Mouse (Mus musculus): Measurements from ENCODE around the gene Rbm20. TPM values are rescaled to one million over a fixed set of nuclear protein-coding genes. Genes with fewer than 3 reads are reported as not detected.

Rbm20 gene
- polyA plus RNA-seq, 1 experiment from 2014 or later = 5.8 TPM

DNA sequence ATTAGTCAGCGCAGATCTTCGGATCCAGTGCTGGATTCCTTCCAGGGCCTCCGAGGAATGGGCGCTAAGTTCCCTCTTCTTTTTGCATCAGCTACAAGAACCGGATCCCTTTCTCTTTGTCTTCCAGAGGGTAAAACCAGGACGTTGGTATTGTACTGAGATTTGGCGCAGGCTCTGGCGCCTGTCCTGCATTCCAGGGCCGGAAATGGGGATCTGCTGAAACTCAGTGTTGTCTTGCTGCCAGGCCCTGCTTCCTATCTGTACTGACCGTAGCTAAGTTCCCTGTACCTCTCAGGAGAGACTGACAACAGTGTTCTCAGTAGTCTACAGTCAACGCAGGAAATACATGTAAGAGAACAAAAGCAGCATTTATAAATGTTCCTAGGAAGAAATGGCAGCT, 31.3 kb downstream of the Rbm20 start:
- Histone ChIP-seq H3K27me3 (no peaks in the 10 kb centered on the region), H3K4me2 (no peak overlapping the region), H3K4me1 (peaks cover 8% of the 10 kb centered on the region; the same call in 1 of the 2 replicates), H3K9me3 (replicated peaks) (no peaks in the 10 kb centered on the region; the same call in 1 of the 2 replicates), H3K4me3 (no peak overlapping the region), H3K27ac (no peak overlapping the region), H3K9ac (no peak overlapping the region), H3K36me3 (ENCODE audit: poor library complexity, severe bottlenecking) (no peaks in the 10 kb centered on the region)
- WGBS = 70% methylated on average over 11 of the region's 11 CpGs
- no peak for ATAC-seq

GRCm38 (mm10) chr19:53710861-53711260, 33.8 kb downstream of the Rbm20 start:
- H3K9me3 ChIP-seq (replicated peaks) = peaks cover 7% of the 10 kb centered on the region; the same call in 1 of the 2 replicates
- no peaks in the 10 kb centered on the region for H3K27me3 ChIP-seq
- no peaks in the 10 kb centered on the region for H3K36me3 ChIP-seq (ENCODE audit: poor library complexity, severe bottlenecking)
- no peak overlapping the region for H3K4me3 ChIP-seq
- no peak overlapping the region for H3K4me2 ChIP-seq
- H3K4me1 ChIP-seq = no peaks in the 10 kb centered on the region
- ATAC-seq = no peak
- no peak overlapping the region for H3K9ac ChIP-seq
- H3K27ac ChIP-seq = no peak overlapping the region
- 68% methylated on average over 4 of the region's 4 CpGs for WGBS

DNA sequence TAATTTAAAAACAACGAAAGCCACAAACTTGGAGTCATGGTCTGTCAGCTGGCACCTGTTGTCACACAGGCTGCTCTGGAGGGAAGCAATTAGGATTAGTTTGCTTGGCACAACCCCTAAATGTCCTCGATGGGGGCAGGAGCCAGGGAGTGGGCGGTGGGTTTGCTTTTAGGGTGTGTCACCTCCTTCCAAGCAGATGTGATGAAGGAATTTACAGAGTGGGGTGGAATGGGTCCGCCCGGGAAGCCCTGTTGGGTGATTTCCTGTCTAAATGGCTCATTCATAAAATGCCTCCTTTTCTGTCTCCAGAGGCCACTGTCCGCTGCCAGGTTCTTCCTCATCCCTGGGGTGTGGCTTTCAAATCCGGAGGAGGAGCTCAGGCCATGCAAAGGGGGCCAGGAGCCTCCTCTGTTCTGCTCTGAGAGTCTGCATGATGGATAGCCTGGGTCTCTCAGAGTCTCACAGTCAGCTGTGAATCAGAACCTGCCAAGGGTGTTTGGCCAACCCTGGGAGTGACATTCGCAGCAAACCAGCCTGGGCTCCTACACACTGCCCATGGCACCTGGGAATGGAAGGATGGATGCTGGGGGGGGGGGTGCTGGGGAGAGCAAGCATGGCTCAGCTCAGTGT, 34.3 kb downstream of the Rbm20 start:
- no peak overlapping the region for H3K27ac ChIP-seq
- peaks cover 7% of the 10 kb centered on the region; the same call in 1 of the 2 replicates for H3K9me3 ChIP-seq (replicated peaks)
- H3K4me1 ChIP-seq = no peaks in the 10 kb centered on the region
- H3K4me2 ChIP-seq = no peak overlapping the region
- H3K4me3 ChIP-seq = no peak overlapping the region
- WGBS = 60% methylated on average over 8 of the region's 8 CpGs
- H3K36me3 ChIP-seq (ENCODE audit: poor library complexity, severe bottlenecking) = no peaks in the 10 kb centered on the region
- H3K27me3 ChIP-seq = no peaks in the 10 kb centered on the region
- no peak overlapping the region for H3K9ac ChIP-seq
- no peak for ATAC-seq

DNA sequence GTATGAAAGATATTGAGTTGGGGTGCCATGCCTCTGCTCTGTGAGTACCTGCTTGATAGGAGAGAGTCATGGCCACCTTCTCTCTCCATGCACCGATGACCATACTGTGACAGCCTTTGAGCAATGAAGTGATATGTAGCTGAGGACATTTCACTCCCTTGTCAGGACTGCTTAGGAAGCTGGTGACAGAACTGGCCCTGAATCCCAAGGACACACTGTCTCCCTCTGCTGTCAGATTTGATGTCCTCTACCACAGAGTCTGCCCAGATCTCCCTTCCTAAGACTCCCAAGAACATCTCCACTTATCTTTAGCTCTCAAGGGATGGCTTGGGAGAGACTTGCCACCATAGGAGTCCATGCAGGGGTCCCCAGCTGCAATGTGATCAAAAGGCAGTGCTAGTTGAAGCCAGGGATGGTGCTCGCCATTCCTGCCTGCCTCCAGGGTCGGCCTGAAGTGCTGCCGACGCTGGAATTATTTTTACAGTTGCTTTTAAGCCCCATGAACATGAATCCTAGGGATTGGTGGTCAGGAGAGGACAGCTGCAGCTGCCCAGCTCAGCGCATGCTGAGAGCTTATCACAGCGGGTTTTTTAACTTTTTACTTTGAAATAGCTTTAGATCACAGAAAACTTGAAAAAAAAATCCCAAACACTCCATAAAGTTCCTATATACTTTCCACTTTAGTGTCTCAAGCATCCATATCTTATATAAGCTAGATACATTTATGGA, 35.4 kb downstream of the Rbm20 start:
- 70% methylated on average over 7 of the region's 7 CpGs for WGBS
- Histone ChIP-seq H3K9me3 (replicated peaks) (peaks cover 7% of the 10 kb centered on the region; the same call in 1 of the 2 replicates), H3K9ac (no peak overlapping the region), H3K27ac (no peak overlapping the region), H3K4me1 (no peaks in the 10 kb centered on the region), H3K4me3 (no peak overlapping the region), H3K27me3 (no peaks in the 10 kb centered on the region), H3K36me3 (ENCODE audit: poor library complexity, severe bottlenecking) (no peaks in the 10 kb centered on the region), H3K4me2 (no peak overlapping the region)
- no peak for ATAC-seq

- H3K4me3 ChIP-seq = no peak overlapping the region
- ATAC-seq = no peak
- no peak overlapping the region for H3K27ac ChIP-seq
- H3K4me1 ChIP-seq = no peaks in the 10 kb centered on the region
- 86% methylated on average over 6 of the region's 6 CpGs for WGBS
- 0 out of 2 replicates have a peak, but pooled peaks cover 7% of the 10 kb centered on the region for H3K9me3 ChIP-seq (replicated peaks)
- no peak overlapping the region for H3K9ac ChIP-seq
- H3K27me3 ChIP-seq = no peaks in the 10 kb centered on the region
- no peak overlapping the region for H3K4me2 ChIP-seq
- no peaks in the 10 kb centered on the region for H3K36me3 ChIP-seq (ENCODE audit: poor library complexity, severe bottlenecking)
Measured at GRCm38 (mm10) chr19:53713364-53713763, 36.3 kb downstream of the Rbm20 start.

- H3K27me3 ChIP-seq = no peaks in the 10 kb centered on the region
- no peaks in the 10 kb centered on the region for H3K4me1 ChIP-seq
- H3K9me3 ChIP-seq (replicated peaks) = 0 out of 2 replicates have a peak, but pooled peaks cover 9% of the 10 kb centered on the region
- no peak overlapping the region for H3K9ac ChIP-seq
- H3K4me3 ChIP-seq = no peak overlapping the region
- 91% methylated on average over 7 of the region's 7 CpGs for WGBS
- no peaks in the 10 kb centered on the region for H3K36me3 ChIP-seq (ENCODE audit: poor library complexity, severe bottlenecking)
- no peak overlapping the region for H3K27ac ChIP-seq
- no peak overlapping the region for H3K4me2 ChIP-seq
- ATAC-seq = no peak
Measured at GRCm38 (mm10) chr19:53716469-53716868, 39.4 kb downstream of the Rbm20 start.

GRCm38 (mm10) chr19:53717364-53717763, 40.3 kb downstream of the Rbm20 start:
- H3K27me3 ChIP-seq = no peaks in the 10 kb centered on the region
- H3K4me2 ChIP-seq = no peak overlapping the region
- no peaks in the 10 kb centered on the region for H3K36me3 ChIP-seq (ENCODE audit: poor library complexity, severe bottlenecking)
- H3K27ac ChIP-seq = no peak overlapping the region
- no peak overlapping the region for H3K9ac ChIP-seq
- no peak overlapping the region for H3K4me3 ChIP-seq
- 84% methylated on average over 9 of the region's 9 CpGs for WGBS
- H3K9me3 ChIP-seq (replicated peaks) = 0 out of 2 replicates have a peak, but pooled peaks cover 9% of the 10 kb centered on the region
- H3K4me1 ChIP-seq = no peaks in the 10 kb centered on the region
- no peak for ATAC-seq

- 76% methylated on average over 5 of the region's 5 CpGs for WGBS
- no peaks in the 10 kb centered on the region for H3K27me3 ChIP-seq
- H3K27ac ChIP-seq = no peak overlapping the region
- H3K4me1 ChIP-seq = no peaks in the 10 kb centered on the region
- no peak overlapping the region for H3K9ac ChIP-seq
- ATAC-seq = no peak
- no peaks in the 10 kb centered on the region for H3K36me3 ChIP-seq (ENCODE audit: poor library complexity, severe bottlenecking)
- no peak overlapping the region for H3K4me3 ChIP-seq
- no peak overlapping the region for H3K4me2 ChIP-seq
- 0 out of 2 replicates have a peak, but pooled peaks cover 2% of the 10 kb centered on the region for H3K9me3 ChIP-seq (replicated peaks)
Measured at GRCm38 (mm10) chr19:53722186-53722585, 45.1 kb downstream of the Rbm20 start.

- WGBS = 82% methylated on average over 5 of the region's 5 CpGs
- no peaks in the 10 kb centered on the region for H3K36me3 ChIP-seq (ENCODE audit: poor library complexity, severe bottlenecking)
- H3K4me1 ChIP-seq = no peaks in the 10 kb centered on the region
- H3K27me3 ChIP-seq = no peaks in the 10 kb centered on the region
- H3K4me2 ChIP-seq = no peak overlapping the region
- 0 out of 2 replicates have a peak, but pooled peaks cover 2% of the 10 kb centered on the region for H3K9me3 ChIP-seq (replicated peaks)
- no peak for ATAC-seq
- no peak overlapping the region for H3K4me3 ChIP-seq
- H3K27ac ChIP-seq = no peak overlapping the region
- H3K9ac ChIP-seq = no peak overlapping the region
Measured at GRCm38 (mm10) chr19:53724053-53724452, 46.9 kb downstream of the Rbm20 start.

- Histone ChIP-seq H3K4me1 (no peaks in the 10 kb centered on the region), H3K36me3 (ENCODE audit: poor library complexity, severe bottlenecking) (no peaks in the 10 kb centered on the region), H3K9me3 (replicated peaks) (no peaks in the 10 kb centered on the region), H3K27me3 (no peaks in the 10 kb centered on the region), H3K9ac (no peak overlapping the region), H3K4me2 (no peak overlapping the region), H3K4me3 (no peak overlapping the region), H3K27ac (no peak overlapping the region)
- no peak for ATAC-seq
- WGBS = 43% methylated on average over 12 of the region's 12 CpGs
Measured at GRCm38 (mm10) chr19:53726340-53726739, 49.2 kb downstream of the Rbm20 start.

DNA sequence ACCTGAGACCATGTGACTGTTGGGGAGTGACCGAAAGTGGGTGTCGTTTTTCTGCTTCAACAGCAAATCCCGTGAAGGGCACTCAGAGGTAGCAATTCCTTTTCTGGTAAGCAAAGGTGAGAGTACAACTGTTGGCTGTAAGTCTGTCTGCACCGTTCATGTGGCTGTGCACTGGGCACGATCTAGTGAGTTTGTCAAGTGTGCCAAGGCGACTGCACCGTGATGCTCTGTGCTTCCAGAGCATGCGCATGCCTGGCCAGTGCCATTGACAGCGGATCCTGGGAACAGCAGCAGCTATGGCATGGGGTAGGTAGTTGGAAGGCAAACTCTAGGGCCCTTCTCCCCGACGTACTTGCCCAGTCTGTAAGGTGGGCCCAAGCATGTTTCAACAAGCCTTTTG, 49.6 kb downstream of the Rbm20 start:
- no peak overlapping the region for H3K9ac ChIP-seq
- ATAC-seq = no peak
- H3K4me3 ChIP-seq = no peak overlapping the region
- H3K9me3 ChIP-seq (replicated peaks) = no peaks in the 10 kb centered on the region
- H3K4me1 ChIP-seq = no peaks in the 10 kb centered on the region
- no peak overlapping the region for H3K4me2 ChIP-seq
- no peaks in the 10 kb centered on the region for H3K27me3 ChIP-seq
- no peak overlapping the region for H3K27ac ChIP-seq
- WGBS = 76% methylated on average over 11 of the region's 11 CpGs
- no peaks in the 10 kb centered on the region for H3K36me3 ChIP-seq (ENCODE audit: poor library complexity, severe bottlenecking)

GRCm38 (mm10) chr19:53727277-53727676, 50.2 kb downstream of the Rbm20 start:
- Histone ChIP-seq H3K4me3 (no peak overlapping the region), H3K36me3 (ENCODE audit: poor library complexity, severe bottlenecking) (no peaks in the 10 kb centered on the region), H3K4me2 (no peak overlapping the region), H3K27me3 (no peaks in the 10 kb centered on the region), H3K9me3 (replicated peaks) (no peaks in the 10 kb centered on the region), H3K4me1 (no peaks in the 10 kb centered on the region), H3K27ac (no peak overlapping the region), H3K9ac (no peak overlapping the region)
- 63% methylated on average over 4 of the region's 4 CpGs for WGBS
- ATAC-seq = no peak
